Mouse (Mus musculus): Measurements from ENCODE around the gene Ticam1.
"Not testable (repeated sequence)": the region's sequence is repeated elsewhere in the genome, so short reads cannot be mapped to it uniquely, and the experiment has no call there.

The Ticam1 gene

DNA sequence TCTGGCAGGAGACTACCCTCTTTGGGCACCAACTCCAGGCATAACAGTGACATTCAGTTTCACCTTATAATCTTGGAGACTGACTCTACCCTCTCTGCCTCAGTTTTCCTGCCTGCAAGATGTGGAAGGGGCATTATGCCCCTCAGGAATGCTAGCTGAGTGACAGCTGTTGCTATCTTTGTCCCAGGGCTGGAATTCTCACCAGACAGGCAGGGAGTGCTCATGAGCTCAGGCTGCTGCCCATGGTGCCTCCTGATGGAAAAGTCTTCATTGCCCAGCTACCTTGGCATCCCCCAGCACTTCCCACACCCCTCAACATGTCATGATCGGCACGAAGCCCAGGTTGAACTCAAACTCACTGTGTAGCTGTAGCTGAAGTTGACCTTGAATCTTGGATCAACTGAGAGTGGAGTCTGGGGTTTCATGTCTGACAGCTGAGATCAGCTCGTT lies 13.9 kb downstream of the Ticam1 start:
- DNase-seq: no peak

DNA sequence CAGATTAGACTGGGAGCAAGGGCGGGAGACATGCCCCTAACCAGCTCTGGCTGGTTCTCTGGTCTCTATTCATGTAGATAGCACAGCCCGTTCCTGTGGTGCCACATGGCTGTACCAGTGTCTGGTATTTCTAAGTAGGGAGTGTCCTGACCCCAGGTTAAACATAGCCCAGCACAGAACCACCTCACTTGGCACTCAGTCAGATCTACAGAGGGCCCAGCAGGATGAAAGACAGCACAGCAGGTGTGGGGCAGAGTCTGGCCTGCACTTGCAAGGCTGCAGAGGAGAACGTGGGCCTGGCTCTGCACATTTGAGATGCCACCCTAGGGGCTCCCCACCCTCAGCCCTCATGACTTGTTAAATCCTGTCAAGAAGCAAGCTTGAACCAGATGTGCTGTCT lies 15.4 kb downstream of the Ticam1 start:
- no peak for DNase-seq

DNA sequence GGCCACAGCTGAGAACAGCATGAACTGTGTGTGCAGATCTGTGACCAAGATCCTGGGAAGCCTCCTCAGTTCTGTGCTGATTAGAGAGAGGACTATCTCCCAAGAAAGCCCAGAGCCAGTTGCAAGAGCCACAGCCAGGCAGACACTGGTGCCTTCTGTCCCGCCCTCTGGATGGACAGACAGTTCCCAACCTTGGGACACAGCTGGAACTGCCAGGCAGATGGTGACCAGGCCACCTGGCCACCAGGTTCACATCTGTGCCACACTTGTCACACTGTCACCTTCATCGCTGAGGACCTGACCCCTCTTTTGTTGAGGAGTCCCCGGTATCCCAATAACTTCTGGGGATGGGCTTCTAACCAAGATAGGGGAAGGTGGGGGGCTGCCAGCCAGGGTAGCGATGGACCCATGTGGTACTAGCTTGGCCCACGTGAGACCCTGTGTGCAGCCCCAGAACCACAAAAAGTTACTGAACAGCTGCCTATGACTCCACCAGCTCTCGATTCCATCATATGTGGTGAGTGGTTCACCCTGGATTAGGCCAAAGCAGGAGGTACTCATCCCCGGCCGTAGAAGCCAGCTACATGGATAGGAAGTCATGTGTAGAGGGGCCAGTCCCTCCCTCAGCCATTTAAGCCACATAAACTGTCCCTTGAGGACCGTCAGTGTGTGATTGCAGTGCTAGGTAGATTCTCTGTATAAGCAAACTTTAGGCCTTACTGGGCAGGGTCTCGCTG lies 17.1 kb downstream of the Ticam1 start:
- DNase-seq: no peak

GRCm38 (mm10) chr17:56258812-56259211 lies 17.8 kb downstream of the Ticam1 start:
- DNase-seq: not testable (repeated sequence)

GRCm38 (mm10) chr17:56258269-56258668 lies 18.3 kb downstream of the Ticam1 start:
- DNase-seq: peak; percentile 58

DNA sequence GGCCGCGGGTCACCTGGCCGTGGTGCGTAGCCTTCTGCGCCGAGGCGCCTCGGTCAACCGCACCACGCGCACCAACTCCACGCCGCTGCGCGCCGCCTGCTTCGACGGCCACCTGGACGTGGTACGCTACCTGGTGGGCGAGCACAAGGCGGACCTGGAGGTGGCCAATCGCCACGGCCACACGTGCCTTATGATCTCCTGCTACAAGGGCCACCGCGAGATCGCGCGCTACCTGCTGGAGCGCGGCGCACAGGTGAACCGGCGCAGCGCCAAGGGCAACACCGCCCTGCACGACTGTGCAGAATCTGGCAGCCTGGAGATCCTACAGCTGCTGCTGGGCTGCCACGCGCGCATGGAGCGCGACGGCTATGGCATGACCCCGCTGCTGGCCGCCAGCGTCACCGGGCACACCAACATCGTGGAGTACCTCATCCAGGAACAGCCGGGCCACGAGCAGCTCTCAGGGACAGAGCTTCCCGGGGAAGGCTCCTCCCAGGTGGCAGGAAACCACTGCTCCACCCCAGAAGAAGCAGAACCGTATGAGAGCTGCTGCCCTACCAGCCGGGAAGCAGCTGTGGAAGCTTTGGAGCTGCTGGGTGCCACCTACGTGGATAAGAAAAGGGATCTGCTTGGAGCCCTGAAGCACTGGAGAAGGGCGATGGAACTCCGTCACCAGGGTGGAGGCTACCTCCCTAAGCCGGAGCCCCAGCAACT lies 19.2 kb downstream of the Ticam1 start:
- DNase-seq: peak; percentile 68

DNA sequence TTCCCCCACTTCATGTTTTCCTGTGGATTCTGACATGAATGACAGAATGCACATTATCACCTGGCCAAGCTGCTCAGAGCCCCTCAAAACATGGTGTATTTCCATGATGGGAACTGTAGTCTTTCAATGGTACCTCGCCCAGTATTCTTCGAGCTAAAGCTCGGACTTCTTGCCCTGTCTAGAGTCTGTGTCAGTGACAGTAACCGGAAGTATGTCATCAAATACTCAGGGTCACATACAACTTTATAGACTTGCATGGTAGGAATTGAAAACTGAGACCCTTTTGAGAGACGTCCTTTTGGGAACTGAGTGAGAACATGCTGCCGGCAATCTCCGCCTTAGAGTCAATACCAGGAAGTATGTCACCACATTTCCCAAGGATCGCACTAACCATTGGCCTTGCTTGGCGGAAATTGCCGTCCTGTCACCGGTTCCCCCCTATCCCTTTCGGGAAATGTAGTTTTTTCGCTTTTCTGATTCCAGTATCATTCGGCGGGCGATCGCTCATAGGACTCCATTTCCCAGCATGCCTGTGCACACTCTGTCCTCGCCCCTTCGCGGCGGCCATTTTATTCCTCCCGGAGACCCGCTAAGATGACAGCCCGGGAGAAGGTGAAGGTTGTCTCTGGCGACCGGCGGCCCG lies 20.2 kb downstream of the Ticam1 start, which contains the start of gene Fem1a:
TSS of gene Fem1a (plus strand) at position 572 of the 643 bp plus-strand sequence.
- peak; percentile 99 for DNase-seq

GRCm38 (mm10) chr17:56255863-56256238 lies 20.7 kb downstream of the Ticam1 start:
- peak; percentile 98 for DNase-seq

DNA sequence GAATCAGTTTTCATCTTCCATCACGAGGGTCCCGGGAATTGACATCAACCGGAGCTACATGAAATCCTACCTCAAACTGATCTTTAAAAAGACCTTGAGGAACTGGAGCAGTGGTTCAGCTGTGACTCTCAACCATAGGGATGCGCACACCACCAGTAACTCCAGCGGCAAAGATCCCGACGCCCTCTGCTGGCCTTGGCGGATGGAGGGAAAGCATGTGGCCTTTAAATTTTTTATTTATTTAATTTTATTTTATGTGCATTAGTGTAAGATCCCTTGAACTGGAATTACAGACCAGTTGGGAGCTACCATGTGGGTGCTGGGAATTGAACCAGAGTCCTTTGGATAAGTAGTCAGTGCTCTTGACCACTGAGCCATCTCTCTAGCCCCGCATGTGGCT lies 21.2 kb downstream of the Ticam1 start:
- no peak for DNase-seq

DNA sequence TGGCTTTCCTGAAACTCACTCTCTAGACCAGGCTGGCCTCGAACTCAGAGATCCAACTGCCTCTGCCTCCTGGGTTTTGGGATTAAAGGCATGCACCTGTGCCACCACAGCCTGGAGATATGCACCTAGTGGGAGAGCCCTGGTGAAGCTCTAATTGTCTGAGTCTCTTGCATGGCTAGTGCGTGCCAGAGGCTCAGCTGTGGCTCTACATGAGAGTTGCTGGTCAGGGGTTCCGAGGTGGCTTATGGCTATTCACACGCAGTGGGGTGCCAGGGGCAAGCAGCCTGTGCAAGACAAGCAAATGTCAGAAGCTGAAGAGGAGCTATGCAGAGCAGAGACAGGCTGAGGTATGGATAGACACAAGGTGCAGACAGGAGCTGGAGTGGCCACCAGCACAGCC lies 21.9 kb downstream of the Ticam1 start:
- DNase-seq: peak; percentile 65

- peak; percentile 78 for DNase-seq
These were observed 25.3 kb downstream of the Ticam1 start for GRCm38 (mm10) chr17:56251136-56251829.

DNA sequence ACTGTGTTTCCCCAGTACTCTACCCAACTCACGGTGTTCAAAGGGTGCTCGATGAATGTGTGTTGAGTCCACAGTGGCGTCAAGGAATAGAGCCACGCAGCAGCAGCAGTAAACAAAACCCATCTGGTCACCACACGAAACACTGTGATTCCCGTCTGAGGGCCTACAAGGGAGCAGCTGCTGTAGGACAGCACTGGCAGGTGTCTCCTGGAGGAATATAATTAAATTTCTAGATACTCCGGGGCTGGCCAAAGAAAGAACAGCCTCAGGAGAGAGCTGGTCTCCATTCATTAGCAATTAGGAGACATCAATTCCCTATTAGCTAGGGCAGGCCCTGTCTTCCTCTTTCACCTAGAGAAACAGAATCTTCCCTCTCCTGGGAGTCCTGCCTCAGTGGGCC lies 31.0 kb downstream of the Ticam1 start:
- DNase-seq: no peak

GRCm38 (mm10) chr17:56241541-56242401 lies 34.8 kb downstream of the Ticam1 start:
- peak; percentile 94 for DNase-seq

DNA sequence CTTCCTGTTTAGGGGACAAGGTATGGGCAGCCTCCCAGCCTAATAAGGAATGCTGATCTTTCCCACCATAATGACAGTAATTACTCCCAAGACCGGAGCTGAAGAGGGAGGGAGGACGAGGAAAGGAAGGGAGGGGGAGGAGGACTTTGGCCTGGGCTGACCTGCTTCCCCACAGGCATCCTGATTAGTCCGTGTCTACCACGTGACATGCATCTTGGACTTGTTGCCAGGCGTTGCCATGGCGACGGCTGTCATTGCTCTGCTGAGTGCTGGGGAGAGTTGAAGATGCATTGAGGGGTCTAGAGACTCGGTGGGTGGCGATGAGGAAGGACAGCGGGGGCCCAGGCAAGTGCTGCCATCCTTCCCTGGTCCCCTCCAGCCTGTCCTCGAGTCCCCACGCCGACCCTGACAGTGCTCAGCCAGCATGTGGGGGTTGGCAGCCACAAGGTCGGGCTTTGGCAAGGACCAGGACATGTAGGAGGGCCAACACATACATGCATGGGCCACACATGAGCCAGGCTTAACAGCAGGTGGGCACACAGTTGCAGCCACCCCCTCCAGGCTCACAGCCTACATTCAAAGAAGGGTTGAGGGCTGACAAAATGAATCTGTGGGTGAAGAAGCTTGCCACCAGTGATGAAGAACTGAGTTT lies 42.6 kb downstream of the Ticam1 start:
- DNase-seq: peak; percentile 95

DNA sequence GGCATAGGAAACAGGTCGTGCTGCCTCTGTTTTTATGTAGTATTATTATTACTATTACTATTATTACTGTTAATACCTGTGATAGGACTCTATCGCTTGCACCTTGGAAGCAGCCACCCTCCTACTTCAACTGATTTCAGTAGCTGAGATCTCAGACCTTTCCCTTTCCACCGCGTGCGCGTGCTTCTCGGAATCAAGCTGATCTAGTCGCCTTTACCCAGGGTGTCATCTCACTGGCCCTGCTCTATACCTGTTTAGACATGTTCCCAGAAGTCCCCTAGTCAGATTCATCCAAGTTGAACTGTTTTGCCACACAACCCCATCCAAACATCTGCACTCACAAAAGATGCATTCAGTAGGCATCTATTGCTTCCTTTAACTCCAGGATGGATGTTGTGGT lies 43.2 kb downstream of the Ticam1 start:
- no peak for DNase-seq

DNA sequence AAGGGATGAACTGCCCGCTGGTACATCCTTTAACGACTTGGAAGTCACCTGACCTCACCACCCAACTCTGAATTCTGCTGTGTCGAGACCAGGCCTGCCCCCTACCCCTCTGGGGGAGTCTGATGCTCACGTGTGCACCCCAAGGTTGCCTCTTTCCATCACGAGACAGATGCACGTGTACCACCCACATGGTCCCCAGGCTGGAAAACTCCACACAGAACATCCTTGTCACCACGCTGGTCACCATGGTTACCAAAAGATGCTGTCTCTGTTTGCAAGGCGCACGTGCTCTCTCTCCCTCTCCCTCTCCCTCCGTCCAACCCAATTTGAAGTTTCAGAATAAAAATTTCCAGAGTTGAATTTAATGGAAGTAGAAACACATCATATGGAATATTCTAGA lies 46.6 kb downstream of the Ticam1 start:
- DNase-seq: no peak

DNA sequence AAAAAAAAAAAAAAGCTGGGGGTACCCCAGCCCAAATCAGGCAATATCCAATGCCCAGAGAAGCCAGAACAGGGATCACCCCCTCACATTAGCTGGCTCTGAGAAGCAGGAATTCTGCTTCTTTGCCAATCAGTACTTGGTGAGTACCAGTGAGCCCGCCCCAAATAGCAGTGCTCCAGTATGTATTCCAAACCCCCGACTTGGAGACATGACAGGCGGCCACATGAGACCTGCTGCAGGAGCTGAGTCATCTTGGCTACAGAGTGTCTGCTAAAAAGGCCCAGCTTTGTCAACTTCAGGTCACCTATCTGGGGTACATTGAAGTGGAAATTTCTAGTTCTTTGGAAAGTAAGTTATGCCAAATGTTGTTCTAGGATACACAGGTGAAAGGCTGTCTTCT lies 50.0 kb downstream of the Ticam1 start:
- DNase-seq: no peak

- DNase-seq: no peak
These were observed 51.7 kb downstream of the Ticam1 start for GRCm38 (mm10) chr17:56224916-56225315.

DNA sequence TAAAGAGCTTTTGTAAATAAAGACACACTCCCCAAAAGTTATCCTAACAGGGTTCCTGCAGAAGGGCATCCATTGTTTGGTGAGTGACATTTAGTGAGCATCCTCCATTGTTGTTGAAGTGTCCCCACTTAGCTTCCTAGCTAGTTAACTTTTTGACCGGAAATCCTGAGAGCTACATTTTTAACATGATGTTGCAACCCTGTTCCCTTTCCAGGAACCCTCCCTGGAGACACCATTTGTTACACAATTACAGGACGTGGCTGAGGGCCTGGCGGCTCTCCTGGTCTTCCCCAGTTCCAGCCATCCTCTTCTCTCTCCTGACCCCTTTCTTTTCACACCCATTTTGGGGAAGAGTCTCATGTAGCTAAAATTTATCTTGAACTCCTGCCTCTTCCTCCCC lies 56.8 kb downstream of the Ticam1 start:
- DNase-seq: no peak

All from cerebellum, adult 9-10 months (tissue).